Mouse (Mus musculus): ENCODE measurements around the gene Agfg2.

GRCm38 (mm10) chr5:137611245-137611602, 73.3 kb downstream of the Agfg2 start:
- no peak for TF ChIP-seq EP300 (IDR thresholded peaks at IDR 0.05; ENCODE audit: low read depth)
- no peak for TF ChIP-seq CTCF (IDR thresholded peaks at IDR 0.05; ENCODE audit: low read depth)
